Mouse (Mus musculus) E14TG2a.4 (cell line): ENCODE results near the gene Msh4.
A peak's percentile ranks its signal among the peaks of the same experiment; 100 is the strongest.

Experiments used
- H3K27me3 ChIP-seq: 2 replicates; pipeline ENCODE4 v1.6.1; 2014; ENCODE audit warnings: low read length, control low read depth; ENCODE audit not compliant: insufficient read depth
- H3K36me3 ChIP-seq: 2 replicates; pipeline ENCODE4 v1.6.1; 2014; ENCODE audit warnings: low read length, control low read depth; ENCODE audit not compliant: insufficient read depth
- H3K4me1 ChIP-seq: replicated peaks from 2 replicates; pipeline ENCODE4 v1.6.1; 2014; ENCODE audit warnings: low read depth, low read length, control low read depth
- H3K4me3 ChIP-seq: replicated peaks from 2 replicates; pipeline ENCODE4 v1.5.1; 2014; ENCODE audit warnings: mild to moderate bottlenecking, low read length
- H3K9me3 ChIP-seq: 2 replicates; pipeline ENCODE4 v1.6.1; 2014; ENCODE audit warnings: low read length, control low read depth
- CTCF ChIP-seq: conservative IDR thresholded peaks from 2 replicates; pipeline ENCODE4 v1.5.1; 2014; ENCODE audit warnings: low read length
- NANOG ChIP-seq: IDR thresholded peaks from 2 replicates; pipeline ENCODE4 v1.6.1; 2014; ENCODE audit warnings: borderline replicate concordance, low read length, mixed read lengths
- POU5F1 ChIP-seq: IDR thresholded peaks from 2 replicates; pipeline ENCODE4 v1.6.1; 2014; ENCODE audit warnings: low read length, borderline replicate concordance

Gene Msh4

GRCm38 (mm10) chr3:153906136-153906871, at the start of gene Msh4:
Msh4 (minus strand) TSS chr3:153906138.
- TF ChIP-seq POU5F1 (no peak), NANOG (no peak), CTCF (no peak)
- Histone ChIP-seq H3K9me3 (no peaks in the 10 kb centered on the region), H3K4me3 (peak within 1 kb of the TSS; percentile 97), H3K27me3 (no peaks in the 10 kb centered on the region), H3K4me1 (peaks cover 60% of the 10 kb centered on the region), H3K36me3 (peaks cover 63% of the 10 kb centered on the region)

- Histone ChIP-seq H3K4me1 (peaks cover 15% of the 10 kb centered on the region), H3K4me3 (no peak overlapping the region), H3K9me3 (no peaks in the 10 kb centered on the region), H3K36me3 (no peaks in the 10 kb centered on the region), H3K27me3 (no peaks in the 10 kb centered on the region)
- TF ChIP-seq POU5F1 (no peak), CTCF (no peak), NANOG (no peak)
These were observed 42.2 kb upstream of the Msh4 start for GRCm38 (mm10) chr3:153948176-153948575.

GRCm38 (mm10) chr3:153947271-153947670, 41.3 kb upstream of the Msh4 start:
- peaks cover 23% of the 10 kb centered on the region for H3K4me1 ChIP-seq
- H3K27me3 ChIP-seq: no peaks in the 10 kb centered on the region
- no peaks in the 10 kb centered on the region for H3K9me3 ChIP-seq
- H3K36me3 ChIP-seq: no peaks in the 10 kb centered on the region
- TF ChIP-seq NANOG: no peak
- H3K4me3 ChIP-seq: no peak overlapping the region

GRCm38 (mm10) chr3:153944335-153944990, 38.5 kb upstream of the Msh4 start, which contains the start of gene Acadm:
Acadm (minus strand) TSS chr3:153944632.
- peak within 1 kb of the TSS; percentile 94 for H3K4me3 ChIP-seq
- no peaks in the 10 kb centered on the region for H3K27me3 ChIP-seq
- TF ChIP-seq CTCF (no peak), NANOG (no peak), POU5F1 (no peak)
- peaks cover 11% of the 10 kb centered on the region for H3K36me3 ChIP-seq
- H3K4me1 ChIP-seq: peaks cover 51% of the 10 kb centered on the region
- no peaks in the 10 kb centered on the region for H3K9me3 ChIP-seq

- H3K4me1 ChIP-seq: peaks cover 56% of the 10 kb centered on the region
These were observed 38.0 kb upstream of the Msh4 start for GRCm38 (mm10) chr3:153943901-153944334.

GRCm38 (mm10) chr3:153943003-153943640, 37.2 kb upstream of the Msh4 start:
- peaks cover 24% of the 10 kb centered on the region for H3K36me3 ChIP-seq
- peak overlapping the region; percentile 94 for H3K4me3 ChIP-seq
- no peaks in the 10 kb centered on the region for H3K9me3 ChIP-seq
- H3K4me1 ChIP-seq: peaks cover 64% of the 10 kb centered on the region
- no peaks in the 10 kb centered on the region for H3K27me3 ChIP-seq
- TF ChIP-seq NANOG (no peak), CTCF (no peak), POU5F1 (no peak)

More at GRCm38 (mm10) chr3:153943901-153944334, 38.0 kb upstream of the Msh4 start:
- Histone ChIP-seq H3K27me3 (no peaks in the 10 kb centered on the region), H3K9me3 (no peaks in the 10 kb centered on the region), H3K4me3 (peak overlapping the region; percentile 94), H3K36me3 (peaks cover 16% of the 10 kb centered on the region)
- TF ChIP-seq POU5F1 (no peak), NANOG (no peak), CTCF (no peak)

- TF ChIP-seq POU5F1: no peak
- no peak for TF ChIP-seq CTCF
- TF ChIP-seq NANOG: no peak
- Histone ChIP-seq H3K4me3 (peak overlapping the region; percentile 11; the same call in 1 of the 2 replicates), H3K36me3 (peaks cover 39% of the 10 kb centered on the region), H3K27me3 (no peaks in the 10 kb centered on the region), H3K9me3 (no peaks in the 10 kb centered on the region), H3K4me1 (peaks cover 79% of the 10 kb centered on the region)
These were observed 35.7 kb upstream of the Msh4 start for GRCm38 (mm10) chr3:153941613-153942012.

GRCm38 (mm10) chr3:153940486-153940885, 34.5 kb upstream of the Msh4 start:
- no peak overlapping the region; the same call in 1 of the 2 replicates for H3K4me3 ChIP-seq
- H3K4me1 ChIP-seq: peaks cover 84% of the 10 kb centered on the region
- peaks cover 49% of the 10 kb centered on the region for H3K36me3 ChIP-seq
- TF ChIP-seq POU5F1: no peak
- TF ChIP-seq CTCF: no peak
- no peak for TF ChIP-seq NANOG
- H3K27me3 ChIP-seq: no peaks in the 10 kb centered on the region
- H3K9me3 ChIP-seq: no peaks in the 10 kb centered on the region
